Mouse (Mus musculus): ENCODE results near the gene Foxp2.

Foxp2 gene

DNA sequence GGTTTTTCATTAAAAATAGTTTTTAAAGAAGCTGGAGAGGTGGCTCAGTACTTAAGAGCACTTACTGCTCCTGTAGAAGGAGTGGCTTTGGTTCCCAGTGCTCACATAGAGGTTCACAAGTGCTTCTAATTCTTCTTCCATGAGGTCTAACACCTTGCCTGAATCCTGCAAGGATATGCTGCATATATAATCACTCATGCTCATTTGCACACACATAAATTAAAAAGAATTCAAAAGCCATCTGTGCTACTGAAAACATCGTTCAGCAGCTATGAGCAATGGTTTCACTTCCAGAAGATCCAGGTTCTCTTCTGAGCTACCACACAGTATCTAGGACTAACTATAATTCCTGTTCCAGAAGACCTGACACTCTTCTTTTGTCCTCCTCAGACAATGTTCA lies 200.4 kb downstream of the Foxp2 start:
- DNase-seq (ENCODE audit: low spot score in 2 of 2) = no peak

DNA sequence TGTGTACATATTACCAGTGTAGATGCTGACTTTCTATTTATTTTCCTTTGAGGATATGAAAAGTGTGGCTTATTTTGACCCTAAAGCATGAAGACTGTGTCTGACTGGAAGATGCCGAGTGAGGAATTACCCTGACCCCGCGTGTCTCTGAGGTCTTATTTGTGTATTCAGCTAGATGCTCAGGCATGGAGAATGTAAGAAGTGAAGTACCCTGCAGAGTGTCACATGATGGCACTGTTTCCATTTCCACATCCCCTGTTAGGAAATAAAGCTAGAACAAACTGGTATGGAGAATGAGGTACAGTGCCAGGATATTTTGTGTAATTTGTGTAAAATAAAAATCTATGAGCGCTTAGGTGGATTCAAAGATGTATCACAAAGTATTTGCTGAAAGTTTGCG lies 219.8 kb downstream of the Foxp2 start:
- no peak for DNase-seq (ENCODE audit: low spot score in 2 of 2)

DNA sequence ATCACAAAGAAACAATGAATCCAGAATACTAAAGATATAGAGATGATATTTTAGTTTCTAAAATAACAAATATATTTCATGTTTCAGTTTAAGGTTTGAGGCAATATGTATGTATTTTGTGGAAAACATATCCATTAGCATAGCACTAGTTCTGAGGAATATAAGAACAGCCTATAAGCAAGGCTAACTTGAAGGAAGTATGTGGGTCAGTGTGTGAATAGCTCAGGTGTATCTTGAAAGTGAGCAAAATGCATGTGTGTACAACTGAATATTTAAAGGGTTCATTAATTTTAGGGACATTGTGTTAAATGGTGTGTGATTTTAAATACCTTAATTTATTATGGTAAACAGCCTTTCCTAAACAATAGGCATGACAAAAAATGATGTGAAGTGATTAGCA lies 220.2 kb downstream of the Foxp2 start:
- no peak for DNase-seq (ENCODE audit: low spot score in 2 of 2)

DNA sequence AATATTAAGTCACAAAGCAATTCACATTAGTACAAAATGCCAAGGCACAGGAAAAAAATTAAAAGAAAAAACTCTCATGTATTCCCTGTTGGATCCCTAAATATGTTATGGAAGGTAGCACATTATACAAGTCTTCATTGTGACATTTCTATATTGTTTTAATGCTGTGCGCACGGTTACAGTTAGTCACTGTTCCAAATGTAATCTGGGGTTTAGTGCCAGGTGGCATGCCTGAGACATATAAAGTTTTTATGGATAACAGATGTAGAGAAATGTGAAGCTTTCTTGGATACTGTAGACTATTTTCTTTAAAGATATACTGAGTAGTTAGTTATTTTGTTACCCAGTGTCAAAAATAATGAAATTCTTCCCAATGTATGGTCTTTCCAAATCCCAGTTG lies 229.0 kb downstream of the Foxp2 start:
- DNase-seq (ENCODE audit: low spot score in 2 of 2) = no peak

DNA sequence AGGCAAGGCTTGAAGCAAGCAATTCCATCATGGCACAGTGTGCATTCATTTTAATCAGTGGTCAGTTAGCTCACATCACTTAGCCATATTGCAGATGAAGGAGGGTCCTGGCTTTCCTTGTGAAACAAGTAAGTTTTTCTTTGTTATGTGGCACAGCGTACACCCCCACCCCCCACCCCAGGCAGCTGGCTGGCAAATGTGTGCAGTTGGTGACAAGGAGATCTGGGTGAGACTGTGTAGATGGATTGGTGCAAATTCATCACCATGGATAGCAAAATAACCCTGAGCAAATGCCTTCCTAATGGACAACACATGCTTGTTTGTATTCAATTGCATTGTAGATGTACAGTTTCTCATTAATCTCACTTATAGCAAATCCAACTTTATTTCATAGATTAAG lies 240.9 kb downstream of the Foxp2 start:
- no peak for DNase-seq (ENCODE audit: low spot score in 2 of 2)

DNA sequence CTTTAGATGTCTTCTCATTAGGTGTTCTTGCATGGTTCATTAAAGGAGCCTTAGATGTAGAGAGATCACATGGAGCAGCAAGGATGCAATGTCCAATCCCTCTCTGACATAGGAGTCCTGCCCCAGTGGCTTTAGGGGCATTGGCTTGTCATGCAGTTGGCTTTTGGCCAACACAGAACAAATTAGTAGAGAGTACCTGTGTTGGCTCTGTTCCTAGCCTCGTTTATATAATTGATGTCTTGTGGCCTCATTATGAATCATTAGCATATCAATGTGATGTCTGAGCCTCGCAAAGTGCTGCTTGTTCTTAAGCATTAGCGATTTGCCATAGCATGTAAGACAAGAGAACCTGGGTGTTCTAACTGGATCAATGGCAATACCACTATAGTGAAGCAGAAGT lies 250.5 kb downstream of the Foxp2 start:
- no peak for DNase-seq (ENCODE audit: low spot score in 2 of 2)

DNA sequence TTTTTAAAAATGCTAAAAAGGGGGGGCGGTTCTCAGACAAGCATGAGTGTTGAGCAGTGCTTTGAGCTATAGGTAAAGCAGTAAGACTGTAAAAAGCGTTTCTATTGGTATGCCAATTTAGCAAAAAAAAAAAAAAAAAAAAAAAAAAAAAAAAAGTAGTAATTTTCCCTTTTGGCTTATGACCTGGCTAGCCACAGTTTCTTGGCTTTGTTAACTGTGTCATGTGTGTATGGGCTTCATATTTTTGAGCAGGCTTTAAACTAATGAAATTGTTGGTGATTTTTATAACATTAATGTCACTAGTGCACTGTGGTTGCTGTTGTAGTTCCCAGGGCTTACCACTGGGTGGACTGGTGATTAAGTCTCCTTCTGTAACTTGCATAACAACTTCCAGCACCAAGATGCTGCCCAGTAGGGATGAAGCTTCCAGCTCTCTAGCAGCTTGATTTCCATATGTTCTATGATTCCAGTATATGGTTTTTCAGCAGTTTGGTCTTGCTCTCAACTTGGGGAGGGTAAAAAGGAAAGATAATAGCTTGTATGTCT lies 262.4 kb downstream of the Foxp2 start:
- DNase-seq (ENCODE audit: low spot score in 2 of 2) = no peak

DNA sequence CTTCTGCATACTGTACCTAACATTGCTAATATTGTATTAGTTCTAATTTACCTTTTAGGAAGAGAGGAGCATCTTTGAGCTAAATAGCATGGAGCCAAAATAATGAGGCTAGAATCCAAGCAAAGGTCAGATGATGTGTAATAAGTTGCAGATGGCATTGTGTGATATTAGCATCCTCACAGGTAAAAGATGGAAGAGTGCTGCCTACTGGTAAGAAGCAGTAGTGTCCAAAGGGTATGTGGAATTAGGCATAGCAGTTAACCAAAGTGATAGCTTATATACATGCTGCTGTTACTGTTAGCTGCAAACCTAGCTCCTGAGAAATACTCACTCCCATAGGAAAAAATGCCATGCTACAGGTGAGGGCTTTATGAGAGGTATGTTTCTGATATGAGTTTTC lies 275.6 kb downstream of the Foxp2 start:
- DNase-seq (ENCODE audit: low spot score in 2 of 2) = no peak

DNA sequence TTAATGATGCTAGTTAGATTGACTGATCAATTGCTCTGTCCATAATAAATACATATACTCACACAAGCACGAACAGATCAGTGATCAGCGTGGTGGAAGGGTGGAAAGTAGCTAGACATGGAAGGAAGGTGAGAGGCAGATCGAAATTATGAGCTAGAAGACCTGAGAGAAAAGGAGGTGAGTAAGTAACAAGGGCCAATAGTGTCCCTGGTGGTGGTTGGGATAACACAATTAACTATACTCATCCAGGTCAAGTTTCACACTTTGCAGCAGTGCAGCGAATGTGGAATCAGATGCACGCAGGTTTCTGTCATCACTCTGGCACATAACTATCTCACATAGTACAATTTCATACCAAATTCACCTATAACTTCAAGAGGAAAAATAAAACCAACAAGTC lies 291.7 kb downstream of the Foxp2 start:
- no peak for DNase-seq (ENCODE audit: low spot score in 2 of 2)

DNA sequence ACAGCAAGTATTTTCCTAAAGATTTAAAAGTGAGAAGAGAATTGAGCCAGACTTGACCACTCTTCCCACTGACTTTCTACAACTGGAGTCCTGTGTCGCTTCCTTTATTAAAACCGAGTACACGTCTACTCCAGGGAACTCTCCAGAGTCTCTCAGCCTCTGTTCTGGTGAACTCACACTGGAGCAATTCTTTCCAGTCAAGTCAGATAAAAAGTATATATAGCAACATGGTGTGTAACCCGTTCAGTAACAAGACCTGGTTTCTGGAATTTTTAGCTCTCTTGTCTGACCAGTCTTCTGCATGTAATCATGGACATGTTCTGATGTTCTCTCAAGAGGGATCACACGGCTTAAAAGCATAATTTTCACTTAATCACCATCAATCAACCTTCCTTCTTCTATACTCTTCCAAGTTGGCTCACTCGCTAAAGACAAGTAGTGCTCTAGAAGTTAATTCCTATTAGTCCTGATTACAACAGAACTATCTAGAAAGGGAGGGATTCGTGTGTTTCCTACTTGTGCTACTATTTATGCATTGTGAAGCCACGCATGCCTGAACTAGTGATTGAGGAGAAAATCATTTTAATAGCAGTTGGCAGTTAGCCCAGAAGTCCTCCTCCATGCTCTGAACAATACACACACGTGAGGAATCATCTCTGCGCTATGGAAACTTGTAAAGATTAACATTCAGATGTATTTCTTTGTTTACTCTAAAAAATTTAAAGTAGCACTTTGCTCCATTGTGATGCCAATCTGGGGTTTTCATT lies 341.2 kb downstream of the Foxp2 start:
- DNase-seq (ENCODE audit: low spot score in 2 of 2) = no peak

DNA sequence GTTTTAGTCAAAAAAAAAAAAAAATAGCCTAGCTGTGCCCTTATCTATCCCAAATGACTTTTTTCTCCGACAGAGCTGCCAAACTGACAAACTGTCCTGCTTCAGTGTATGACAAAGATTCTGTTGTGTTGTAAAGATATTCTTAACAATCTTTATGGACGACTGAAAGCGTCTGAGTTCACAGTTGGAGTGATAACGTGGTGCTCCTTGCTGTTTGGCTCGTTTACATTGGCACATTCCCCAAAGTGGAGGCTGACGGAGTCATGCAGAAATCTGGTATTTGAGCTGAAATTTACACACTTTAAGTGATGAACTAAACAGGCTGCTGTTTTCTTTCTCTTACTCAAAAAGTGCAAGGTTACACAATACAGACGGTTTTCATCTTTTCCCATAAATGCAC lies 356.2 kb downstream of the Foxp2 start:
- DNase-seq (ENCODE audit: low spot score in 2 of 2) = no peak

DNA sequence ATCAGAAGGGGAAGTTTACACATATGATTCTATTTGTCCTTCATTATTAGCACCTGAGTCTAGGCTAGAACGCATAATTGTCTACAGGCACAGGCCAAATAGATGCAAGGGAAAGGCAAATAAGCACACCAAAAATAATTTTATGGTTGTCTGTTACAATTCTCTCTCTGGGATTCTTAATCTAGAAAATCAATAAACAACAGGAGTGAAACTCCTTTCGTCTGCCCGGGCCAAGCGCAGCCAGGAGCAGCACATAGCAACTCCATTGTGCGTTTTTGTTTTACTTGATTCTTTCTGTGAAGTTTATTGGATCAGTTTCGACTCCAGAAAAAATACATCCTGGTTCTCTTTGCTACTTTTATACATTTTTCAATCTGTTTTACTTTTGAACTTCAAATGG lies 356.7 kb downstream of the Foxp2 start:
- no peak for DNase-seq (ENCODE audit: low spot score in 2 of 2)

DNA sequence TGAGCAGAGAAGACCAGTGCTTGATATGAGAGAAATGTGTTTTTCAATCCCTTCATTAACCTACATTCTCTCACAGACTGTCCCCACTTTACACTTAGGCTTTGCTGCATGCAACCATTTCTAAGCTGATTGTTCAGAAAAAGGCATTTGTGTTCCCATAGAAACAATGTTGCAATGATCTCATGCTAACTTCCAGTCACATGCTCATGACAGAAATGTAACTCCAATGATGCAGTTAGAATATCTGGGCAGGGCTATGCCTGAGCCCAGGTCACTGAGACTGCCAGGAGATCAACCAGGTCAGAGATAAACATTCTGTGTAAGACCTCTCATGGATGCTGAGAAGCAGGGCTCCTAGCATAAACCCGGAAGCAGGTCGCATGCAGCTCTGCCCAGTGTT lies 367.0 kb downstream of the Foxp2 start:
- DNase-seq (ENCODE audit: low spot score in 2 of 2) = no peak

DNA sequence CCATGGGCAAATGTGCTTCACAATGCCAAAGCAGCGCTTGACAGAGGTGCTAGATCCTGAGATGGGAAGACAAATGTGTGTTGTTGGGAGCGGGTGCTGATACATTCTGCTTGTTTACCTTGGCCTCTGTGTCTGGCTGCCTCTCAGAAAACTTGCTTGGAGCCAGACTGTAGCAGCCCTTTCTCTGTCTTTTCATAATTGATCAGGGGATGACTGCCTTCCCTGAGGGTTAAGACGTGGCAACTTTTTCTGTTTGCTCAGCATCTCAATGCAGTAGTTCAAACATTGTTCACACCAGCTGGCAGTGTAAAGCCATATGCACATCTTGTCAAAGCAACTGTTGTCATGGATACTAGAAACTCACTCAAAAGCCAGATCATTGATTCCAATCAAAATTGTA lies 384.1 kb downstream of the Foxp2 start:
- no peak for DNase-seq (ENCODE audit: low spot score in 2 of 2)

DNA sequence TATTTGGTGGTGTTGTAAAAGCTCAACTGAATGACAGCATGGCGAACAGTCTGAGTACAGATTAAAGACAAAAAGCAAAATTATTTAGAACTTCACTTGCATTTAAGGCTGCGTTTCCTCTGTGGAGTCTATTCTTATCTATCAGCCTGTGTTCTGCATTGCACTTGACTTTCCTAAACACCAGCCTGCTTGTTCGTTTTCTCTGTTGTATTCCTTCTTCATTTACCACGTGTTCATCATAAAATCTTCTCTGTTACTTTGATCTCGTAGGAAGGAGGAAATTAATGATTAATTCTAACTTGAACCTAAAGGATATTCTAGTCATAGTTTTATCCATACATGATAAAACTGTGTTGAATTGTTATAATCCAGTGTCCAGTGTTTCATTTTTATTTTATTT lies 392.9 kb downstream of the Foxp2 start:
- DNase-seq (ENCODE audit: low spot score in 2 of 2) = no peak

DNA sequence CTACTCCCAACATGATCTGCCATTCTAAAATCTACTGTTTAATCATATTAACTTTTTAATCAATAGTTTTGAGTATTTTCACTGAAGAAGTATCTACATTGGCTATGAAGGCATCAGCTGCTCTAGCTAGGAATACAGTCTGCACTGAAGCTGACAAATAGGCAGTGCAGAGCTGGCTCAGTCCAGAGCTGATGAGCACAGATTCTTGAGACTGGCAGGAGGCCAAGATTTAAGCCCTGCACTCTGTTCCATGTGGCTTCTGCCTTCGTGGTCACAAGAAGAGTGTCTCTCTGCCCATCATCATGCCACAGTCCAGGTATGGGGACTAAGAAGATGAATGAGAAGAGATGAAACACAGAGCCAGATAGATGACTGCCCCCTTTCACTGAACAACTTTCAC lies 398.1 kb downstream of the Foxp2 start:
- no peak for DNase-seq (ENCODE audit: low spot score in 2 of 2)

DNA sequence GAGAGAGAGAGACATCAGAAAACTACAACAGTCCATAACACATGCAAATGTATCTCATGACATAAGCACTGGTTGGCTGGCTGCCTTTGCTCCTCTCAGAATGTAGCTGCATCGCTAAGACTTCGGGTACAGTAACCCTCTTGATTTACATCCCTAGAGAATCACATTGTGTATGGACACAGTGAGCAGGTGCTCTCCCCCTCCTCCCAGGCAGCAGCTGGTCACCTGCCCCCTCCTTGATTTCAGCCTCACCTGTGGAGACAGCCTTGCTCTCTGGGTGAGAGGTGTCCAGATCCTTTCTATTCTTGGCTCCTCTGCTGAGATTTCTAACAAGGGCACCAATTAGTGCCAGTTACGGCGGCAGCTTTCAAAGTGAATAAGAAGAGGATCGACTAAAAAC lies 409.5 kb downstream of the Foxp2 start:
- DNase-seq (ENCODE audit: low spot score in 2 of 2) = no peak

DNA sequence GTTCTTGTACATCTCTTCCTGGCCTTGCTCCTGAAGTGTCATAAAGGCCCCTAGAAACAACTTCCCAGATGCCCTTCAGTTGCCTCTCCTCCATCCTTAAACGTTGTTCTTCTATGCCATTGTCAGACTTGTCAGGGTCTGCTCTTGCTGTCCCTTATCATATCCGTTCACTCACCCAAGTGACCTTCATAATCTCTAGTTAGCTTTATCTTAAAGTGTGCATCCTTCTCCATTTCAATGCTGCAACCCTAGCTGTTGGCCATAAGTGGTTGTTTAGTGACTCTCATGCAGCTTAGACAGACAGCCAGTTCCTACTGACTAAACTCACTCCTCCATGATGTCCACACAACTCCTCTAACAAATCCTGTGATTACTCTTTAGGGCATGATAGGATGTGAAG lies 415.8 kb downstream of the Foxp2 start:
- no peak for DNase-seq (ENCODE audit: low spot score in 2 of 2)

DNA sequence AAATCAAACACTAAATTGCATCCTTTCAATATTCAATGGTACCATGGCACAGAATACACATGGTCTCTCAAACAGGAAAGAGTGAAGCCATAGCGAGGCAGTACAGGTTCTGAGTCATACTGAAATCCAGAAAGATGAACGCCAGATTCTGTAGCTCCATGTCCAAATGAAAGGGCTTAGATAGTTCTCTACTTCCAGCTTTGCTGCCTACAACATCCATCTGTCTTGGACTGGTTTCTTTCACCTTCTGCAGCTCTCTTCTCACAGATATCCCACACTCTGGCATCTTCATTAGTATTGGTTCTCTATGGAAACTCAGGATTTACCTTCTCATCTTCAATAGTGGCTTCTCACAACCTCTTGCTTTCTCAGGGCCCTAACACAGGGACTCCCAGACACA lies 417.2 kb downstream of the Foxp2 start:
- DNase-seq (ENCODE audit: low spot score in 2 of 2) = no peak

DNA sequence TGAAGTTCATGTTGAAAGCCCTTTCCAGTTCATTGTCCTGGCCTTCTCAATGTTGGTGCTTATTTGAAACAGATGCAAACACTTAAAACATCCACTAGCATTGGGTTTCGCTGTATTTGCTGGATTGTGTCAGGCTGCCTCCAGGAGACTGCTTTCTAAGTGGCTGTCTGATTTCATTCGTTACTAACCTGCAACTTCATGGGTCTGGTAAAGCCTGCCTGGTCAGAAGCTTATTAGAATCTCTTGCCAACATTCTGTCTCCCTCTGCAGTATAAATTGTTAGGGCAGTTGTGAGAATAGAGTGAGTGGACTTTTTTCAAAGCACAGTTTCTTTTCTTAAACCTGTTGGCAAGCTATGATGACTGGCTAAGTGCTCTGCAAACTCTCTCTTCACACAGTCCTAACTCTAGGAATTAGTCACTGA lies 420.4 kb downstream of the Foxp2 start:
- no peak for DNase-seq (ENCODE audit: low spot score in 2 of 2)

DNA sequence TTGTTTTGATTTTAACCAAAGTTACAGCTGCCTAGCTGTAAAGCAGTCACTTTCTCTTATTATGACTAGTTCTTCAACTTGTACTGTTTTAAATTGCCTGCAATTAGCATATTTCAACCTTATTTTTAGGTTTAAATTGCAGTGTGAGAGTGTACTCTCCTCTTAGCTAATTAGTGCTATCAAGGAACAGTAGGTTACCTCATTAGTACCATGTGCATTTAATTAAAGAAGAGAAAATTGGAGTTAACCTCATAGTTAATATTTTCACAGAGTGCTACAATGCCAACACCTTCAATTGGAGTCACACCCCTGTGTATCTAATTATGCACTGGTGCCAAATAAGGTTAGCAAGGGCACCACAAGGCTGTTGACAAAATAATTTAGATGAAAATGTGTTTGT lies 421.9 kb downstream of the Foxp2 start:
- no peak for DNase-seq (ENCODE audit: low spot score in 2 of 2)

DNA sequence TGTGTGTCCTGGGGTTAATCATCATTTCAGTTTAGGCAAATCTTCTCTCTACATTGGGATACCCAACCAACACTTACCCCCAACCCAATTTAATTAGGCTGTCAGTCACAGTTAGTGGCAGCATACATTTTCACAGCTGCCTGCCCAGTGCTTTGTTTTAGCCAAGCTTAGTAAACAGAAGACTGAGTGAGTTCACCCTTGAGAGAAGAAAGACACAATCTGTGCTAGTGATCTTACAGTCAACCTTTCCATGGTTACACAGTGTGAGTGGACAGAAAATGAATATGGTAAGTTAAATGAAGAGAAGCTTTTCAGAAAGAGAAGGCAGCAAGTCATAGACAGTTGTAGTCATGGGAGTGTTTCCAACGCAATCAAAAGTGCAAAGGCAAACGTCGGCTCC lies 446.6 kb downstream of the Foxp2 start:
- DNase-seq (ENCODE audit: low spot score in 2 of 2) = no peak

DNA sequence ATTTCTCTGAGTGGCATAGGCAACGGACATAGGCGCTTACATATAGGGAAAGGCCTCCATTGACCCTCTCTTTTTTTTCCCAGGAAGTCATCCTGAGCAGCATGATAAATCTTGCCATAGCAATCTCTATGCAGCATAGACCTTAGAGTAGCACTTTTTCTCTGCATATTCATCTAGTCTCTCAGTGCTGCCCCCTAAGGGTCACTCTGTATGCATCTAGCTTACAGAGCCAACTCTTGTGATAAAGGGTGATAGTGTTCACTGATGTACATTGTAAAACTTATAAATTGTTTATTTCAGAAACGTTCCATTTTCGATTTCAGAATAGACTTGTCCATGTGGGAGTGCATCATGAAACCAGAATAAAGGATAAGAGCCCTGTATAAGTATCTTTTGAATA lies 454.7 kb downstream of the Foxp2 start:
- DNase-seq (ENCODE audit: low spot score in 2 of 2) = no peak

DNA sequence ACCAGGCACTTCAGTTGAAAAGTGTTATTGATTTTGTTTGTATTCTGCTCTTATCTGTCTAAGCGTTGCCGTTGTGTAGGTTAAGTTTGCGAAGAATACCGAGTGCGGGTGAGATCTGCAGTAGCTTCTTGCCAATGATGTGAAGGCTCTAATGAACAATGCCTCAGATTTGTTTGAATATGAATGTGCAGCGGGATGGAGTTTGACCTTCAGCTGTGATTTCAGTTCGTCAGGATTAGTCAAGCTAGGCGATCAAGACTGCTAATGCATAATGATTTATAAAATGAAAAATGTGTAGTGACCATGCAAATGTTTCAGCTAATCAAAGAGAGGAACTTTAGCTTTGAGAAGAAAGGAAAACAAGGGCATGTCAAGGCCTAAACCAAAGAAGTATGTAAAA lies 469.1 kb downstream of the Foxp2 start:
- no peak for DNase-seq (ENCODE audit: low spot score in 2 of 2)

Data from spleen, postnatal 4 days (tissue).